Mouse (Mus musculus): ENCODE data around the gene Mfsd11. TPM values are rescaled to one million over a fixed set of nuclear protein-coding genes. Genes with fewer than 3 reads are reported as not detected.
A peak's percentile ranks its signal among the peaks of the same experiment; 100 is the strongest.

Gene Mfsd11
- total and polyA plus RNA-seq, 3 experiments = 25.4 to 25.7 TPM; not detected in 1

- TF ChIP-seq TCF12 (IDR thresholded peaks at IDR 0.05; ENCODE audit: low read depth, low read length) (no peak), ZMIZ1 (IDR thresholded peaks at IDR 0.05; ENCODE audit: low read depth, low read length) (no peak), USF1 (IDR thresholded peaks at IDR 0.05; ENCODE audit: low read depth, low read length) (no peak), USF2 (IDR thresholded peaks at IDR 0.05; ENCODE audit: borderline replicate concordance in 1 of 2, insufficient read depth in 1 of 2, low read depth in 1 of 2, low read length in 2 of 2) (no peak), HCFC1 (IDR thresholded peaks at IDR 0.05; ENCODE audit: low read depth, low read length) (no peak), RCOR1 (IDR thresholded peaks at IDR 0.05; ENCODE audit: low read depth, low read length) (no peak), UBTF (IDR thresholded peaks at IDR 0.05; ENCODE audit: borderline replicate concordance, insufficient read depth, low read depth, low read length) (no peak), NRF1 (IDR thresholded peaks at IDR 0.05; ENCODE audit: insufficient read depth, low read depth, low read length, poor library complexity, severe bottlenecking) (no peak)
- no peak overlapping the region for H3K27ac ChIP-seq (ENCODE audit: control insufficient read depth, low read depth, low read length)
- no peak overlapping the region for H3K9ac ChIP-seq (ENCODE audit: control insufficient read depth, low read depth, low read length, poor library complexity, severe bottlenecking)
- no peaks in the 10 kb centered on the region; a peak in 2 of 4 replicates for H3K27me3 ChIP-seq (ENCODE audit: control insufficient read depth in 1 of 2, insufficient read depth in 2 of 2, low read length in 2 of 2)
- H3K79me2 ChIP-seq (ENCODE audit: control insufficient read depth, insufficient read depth, low read length, poor library complexity) = no peaks in the 10 kb centered on the region
- no peak overlapping the region for H3K4me3 ChIP-seq (ENCODE audit: control insufficient read depth in 1 of 2, insufficient read depth in 1 of 2, low read depth in 2 of 2, low read length in 2 of 2)
- H3K4me1 ChIP-seq (ENCODE audit: control insufficient read depth in 1 of 2, insufficient read depth in 2 of 2, low read length in 2 of 2) = peaks cover 0 to 7% of the 10 kb centered on the region in 2 experiments; a peak in 2 of 4 replicates
- H3K36me3 ChIP-seq (ENCODE audit: control insufficient read depth in 1 of 2, insufficient read depth in 2 of 2, low read length in 2 of 2) = no peaks in the 10 kb centered on the region
- H3K9me3 ChIP-seq (replicated peaks; ENCODE audit: insufficient read depth, low read length) = no peaks in the 10 kb centered on the region
- no peak for DNase-seq (ENCODE audit: low read depth, low spot score)
These were observed 27.0 kb upstream of the Mfsd11 start for GRCm38 (mm10) chr11:116825230-116825629.

- Histone ChIP-seq H3K4me1 (ENCODE audit: control insufficient read depth in 1 of 2, insufficient read depth in 2 of 2, low read length in 2 of 2) (peaks cover 0 to 7% of the 10 kb centered on the region in 2 experiments; a peak in 2 of 4 replicates), H3K9ac (ENCODE audit: control insufficient read depth, low read depth, low read length, poor library complexity, severe bottlenecking) (peak overlapping the region; percentile 66; the same call in 1 of the 2 replicates), H3K79me2 (ENCODE audit: control insufficient read depth, insufficient read depth, low read length, poor library complexity) (no peaks in the 10 kb centered on the region), H3K27me3 (ENCODE audit: control insufficient read depth in 1 of 2, insufficient read depth in 2 of 2, low read length in 2 of 2) (no peaks in the 10 kb centered on the region; a peak in 2 of 4 replicates), H3K4me3 (ENCODE audit: control insufficient read depth in 1 of 2, insufficient read depth in 1 of 2, low read depth in 2 of 2, low read length in 2 of 2) (peak overlapping the region; percentile 45 to 75), H3K9me3 (replicated peaks; ENCODE audit: insufficient read depth, low read length) (no peaks in the 10 kb centered on the region), H3K27ac (ENCODE audit: control insufficient read depth, low read depth, low read length) (no peak overlapping the region), H3K36me3 (ENCODE audit: control insufficient read depth in 1 of 2, insufficient read depth in 2 of 2, low read length in 2 of 2) (no peaks in the 10 kb centered on the region)
- 0 out of 2 replicates have a peak, but pooled peaks have one; percentile 33 for TF ChIP-seq MAX (IDR thresholded peaks at IDR 0.05; ENCODE audit: low read length)
- no peak for TF ChIP-seq MAFK (IDR thresholded peaks at IDR 0.05; ENCODE audit: borderline replicate concordance, low read depth, low read length)
- no peak for TF ChIP-seq ZKSCAN1 (IDR thresholded peaks at IDR 0.05; ENCODE audit: low read depth, low read length)
- no peak for DNase-seq (ENCODE audit: low read depth, low spot score)
These were observed 25.4 kb upstream of the Mfsd11 start for GRCm38 (mm10) chr11:116826550-116827504.
